Mouse (Mus musculus): ENCODE results near the gene Scgb2b12.
"Not testable (repeated sequence)": the region's sequence is repeated elsewhere in the genome, so short reads cannot be mapped to it uniquely, and the experiment has no call there.

The Scgb2b12 gene

GRCm38 (mm10) chr7:32327145-32327544 is at the start of gene Scgb2b12:
TSS of gene Scgb2b12 (minus strand) at chr7:32327245.
- DNase-seq (ENCODE audit: low spot score): not testable (repeated sequence)

DNA sequence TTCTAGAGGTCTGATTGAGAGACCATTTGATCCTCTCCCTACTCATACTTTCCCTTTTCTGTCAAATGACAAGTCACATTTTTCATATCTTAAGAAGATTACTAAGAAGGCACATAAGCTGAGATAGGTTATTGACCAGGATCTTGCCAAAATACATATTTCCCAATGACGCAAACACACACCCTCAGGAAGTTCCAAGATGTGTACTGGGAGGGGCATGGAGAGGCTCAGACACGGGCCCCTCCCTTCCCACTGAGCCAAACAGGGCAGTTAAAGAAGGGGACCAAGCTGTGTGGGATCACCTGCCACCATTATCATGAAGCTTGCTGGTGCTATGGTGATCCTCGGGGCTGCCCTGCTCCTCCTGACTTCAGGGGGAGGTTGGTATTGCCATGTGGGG is 6.8 kb upstream of the Scgb2b12 start, which contains the start of gene Scgb1b12:
Gene Scgb1b12, plus strand, starts transcription at position 301 of the 400 bp plus-strand sequence.
- not testable (repeated sequence) for DNase-seq (ENCODE audit: low spot score)

Data from MN1 (cell line).